Mouse (Mus musculus) yolk sac, embryonic 10.5 days (tissue): Measurements from ENCODE around the gene Gpc5.

Experiments
- DNase-seq: peaks from one replicate; pipeline ENCODE4 v3.0.0-alpha.2; 2017; ENCODE audit warnings: low spot score

Gene Gpc5

DNA sequence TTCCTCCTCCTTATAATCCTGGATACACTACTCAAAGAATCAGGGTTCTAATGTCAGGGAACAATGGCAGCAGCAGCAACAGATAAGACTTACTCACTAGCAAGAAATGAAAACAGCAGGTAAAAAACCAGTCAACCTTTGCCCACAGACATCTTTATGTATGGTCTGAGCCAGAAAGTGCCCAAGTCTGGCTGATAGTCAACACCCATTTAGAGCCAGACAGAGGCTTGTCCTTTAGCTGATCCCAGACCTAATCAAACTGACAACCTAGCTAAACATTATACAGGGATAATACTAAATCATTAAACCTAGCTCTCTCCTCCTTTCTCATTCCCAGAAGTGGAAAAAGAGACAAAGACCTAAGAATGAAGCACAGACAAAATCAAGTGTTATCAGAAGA is 1225.5 kb downstream of the Gpc5 start:
- no peak for DNase-seq

- no peak for DNase-seq
Measured at GRCm38 (mm10) chr14:116336182-116336581, 1244.2 kb downstream of the Gpc5 start.

GRCm38 (mm10) chr14:116338395-116338794 is 1246.4 kb downstream of the Gpc5 start:
- DNase-seq, result no peak

DNA sequence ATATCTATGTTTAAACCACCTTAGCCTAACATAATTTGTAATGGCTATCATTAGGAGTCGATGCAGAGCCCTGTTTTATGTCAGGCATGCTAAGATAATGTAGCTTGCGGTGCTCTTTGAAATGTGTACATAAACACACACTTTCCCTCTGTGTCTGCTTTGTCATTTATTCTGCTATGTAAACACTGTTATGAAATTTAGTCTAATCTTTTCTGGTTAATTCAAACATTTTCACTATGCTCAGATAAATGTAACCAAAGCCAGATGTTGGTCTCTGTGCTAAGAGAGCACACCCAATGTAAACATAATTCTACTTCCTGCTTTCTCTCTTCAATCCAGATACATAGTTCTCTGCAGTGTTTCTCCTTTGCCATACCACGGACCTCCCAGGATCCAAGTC is 1256.5 kb downstream of the Gpc5 start:
- peak; percentile 9 for DNase-seq

- no peak for DNase-seq
Measured at GRCm38 (mm10) chr14:116384602-116385001, 1292.6 kb downstream of the Gpc5 start.

DNA sequence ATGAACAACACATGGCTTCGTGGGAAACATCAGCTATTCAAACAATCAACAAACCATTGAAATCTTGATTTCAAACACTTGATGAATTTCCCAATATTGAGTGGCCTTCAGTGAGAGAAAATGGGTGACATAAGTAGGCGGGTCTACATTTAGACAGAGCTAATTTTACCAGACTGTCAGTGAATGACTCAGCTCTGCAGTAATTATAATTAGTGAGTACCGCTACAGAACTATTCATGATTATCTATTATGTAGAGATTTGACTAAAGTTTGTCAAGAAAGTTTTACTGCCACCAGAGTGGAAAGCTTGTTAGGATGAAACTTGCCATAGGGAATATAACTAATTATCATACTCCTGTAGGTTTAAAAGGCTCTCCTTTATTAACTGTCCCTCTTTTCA is 1323.5 kb downstream of the Gpc5 start:
- no peak for DNase-seq

- DNase-seq, result peak; percentile 36
Measured at GRCm38 (mm10) chr14:116448219-116448618, 1356.2 kb downstream of the Gpc5 start.

DNA sequence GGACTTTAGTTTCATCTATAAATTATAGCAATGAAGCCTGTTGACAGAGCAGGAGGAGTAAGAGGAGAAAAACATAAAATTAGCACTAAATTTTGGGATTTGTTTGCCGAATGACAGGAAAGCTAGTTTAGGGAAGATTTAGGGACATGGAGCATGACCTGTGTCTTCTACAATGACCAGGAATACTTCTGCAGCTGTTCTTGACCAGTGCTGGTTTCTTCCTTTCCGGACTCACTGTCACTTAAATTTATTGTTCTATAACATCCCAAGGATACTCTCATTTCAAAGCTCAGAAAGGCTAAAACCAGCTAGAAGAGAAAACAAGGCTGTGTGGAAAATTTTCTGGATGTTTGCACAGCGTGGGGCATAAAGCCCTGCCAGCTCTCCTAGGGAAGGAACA is 1361.3 kb downstream of the Gpc5 start:
- no peak for DNase-seq

DNA sequence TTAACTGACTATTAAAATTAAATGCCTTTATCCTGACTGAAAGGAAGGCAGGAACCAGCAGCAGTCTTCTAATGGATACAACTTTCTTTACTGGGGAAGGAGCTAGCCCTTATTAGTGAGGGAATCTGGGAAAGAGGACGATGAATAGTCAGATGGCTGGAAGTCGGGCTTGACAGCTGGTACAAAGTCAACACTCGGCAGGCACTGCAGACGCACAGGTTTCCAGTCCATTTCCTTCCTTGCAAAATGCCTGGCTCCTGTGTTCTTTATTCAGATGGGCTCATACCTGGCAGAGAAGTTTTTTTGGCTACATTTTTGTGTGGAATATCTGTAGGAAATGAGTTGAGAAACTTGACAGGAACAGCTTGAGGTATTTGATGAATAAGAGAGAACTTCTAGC is 1364.2 kb downstream of the Gpc5 start:
- no peak for DNase-seq

- no peak for DNase-seq
Measured at GRCm38 (mm10) chr14:116473378-116474179, 1381.6 kb downstream of the Gpc5 start.

- DNase-seq, result no peak
Measured at GRCm38 (mm10) chr14:116494285-116494850, 1402.4 kb downstream of the Gpc5 start.

DNA sequence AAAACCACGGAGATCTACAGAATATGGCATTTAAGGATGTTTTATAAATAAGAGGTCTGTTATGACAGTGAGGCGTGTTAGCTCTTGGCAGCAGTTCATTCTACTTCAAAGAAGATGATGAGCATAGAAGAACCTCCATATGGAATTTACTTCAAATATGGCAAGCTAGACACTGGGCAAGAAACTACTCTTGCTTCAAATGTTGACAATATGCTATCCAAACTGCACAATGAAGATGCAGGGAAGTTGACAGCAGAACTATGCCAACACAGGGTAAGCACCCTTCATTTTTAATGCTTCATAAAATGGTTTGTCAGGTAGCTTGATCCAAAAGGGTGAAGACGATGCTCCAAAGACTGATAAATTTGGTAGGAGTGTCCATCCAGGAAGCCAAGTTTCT is 1446.2 kb downstream of the Gpc5 start:
- DNase-seq, result no peak

DNA sequence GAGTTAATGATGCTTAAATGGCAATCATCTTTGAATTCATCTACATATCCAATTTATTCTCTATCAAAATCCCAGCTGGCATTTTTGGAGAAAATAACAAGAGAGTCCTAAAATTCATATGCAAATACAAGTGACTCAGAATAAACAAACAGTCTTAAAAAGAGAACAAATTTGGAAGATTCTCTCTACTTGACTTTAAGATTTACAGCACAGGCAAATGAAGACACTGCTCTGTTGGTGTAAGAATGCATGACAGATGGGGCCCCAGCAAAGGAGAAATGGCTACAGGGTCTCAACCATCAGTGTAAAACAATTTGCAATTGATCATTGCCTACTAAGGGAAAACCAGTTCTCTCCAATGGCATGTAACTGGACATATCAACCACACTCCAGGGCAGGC is 1451.7 kb downstream of the Gpc5 start:
- no peak for DNase-seq

- DNase-seq, result no peak
Measured at GRCm38 (mm10) chr14:116551401-116551800, 1459.4 kb downstream of the Gpc5 start.

DNA sequence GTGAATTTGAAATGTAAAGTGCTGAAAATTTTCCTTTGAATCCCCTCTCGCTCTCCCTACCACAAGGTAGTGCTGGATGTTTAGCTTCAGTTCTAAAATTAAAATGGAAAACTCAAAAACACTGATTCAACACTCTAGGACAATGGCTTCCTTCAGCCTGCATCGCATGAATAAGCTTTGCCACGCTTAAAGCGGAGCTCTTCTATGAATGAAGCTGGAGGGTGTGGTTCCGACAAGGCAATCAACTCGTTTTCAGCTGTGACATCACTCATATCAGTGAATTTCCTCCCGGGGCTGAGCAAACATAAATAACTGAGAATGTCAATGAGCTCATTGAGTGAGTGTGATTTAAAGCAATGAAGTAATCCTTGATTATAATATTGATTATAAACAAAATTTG is 1461.3 kb downstream of the Gpc5 start:
- no peak for DNase-seq

DNA sequence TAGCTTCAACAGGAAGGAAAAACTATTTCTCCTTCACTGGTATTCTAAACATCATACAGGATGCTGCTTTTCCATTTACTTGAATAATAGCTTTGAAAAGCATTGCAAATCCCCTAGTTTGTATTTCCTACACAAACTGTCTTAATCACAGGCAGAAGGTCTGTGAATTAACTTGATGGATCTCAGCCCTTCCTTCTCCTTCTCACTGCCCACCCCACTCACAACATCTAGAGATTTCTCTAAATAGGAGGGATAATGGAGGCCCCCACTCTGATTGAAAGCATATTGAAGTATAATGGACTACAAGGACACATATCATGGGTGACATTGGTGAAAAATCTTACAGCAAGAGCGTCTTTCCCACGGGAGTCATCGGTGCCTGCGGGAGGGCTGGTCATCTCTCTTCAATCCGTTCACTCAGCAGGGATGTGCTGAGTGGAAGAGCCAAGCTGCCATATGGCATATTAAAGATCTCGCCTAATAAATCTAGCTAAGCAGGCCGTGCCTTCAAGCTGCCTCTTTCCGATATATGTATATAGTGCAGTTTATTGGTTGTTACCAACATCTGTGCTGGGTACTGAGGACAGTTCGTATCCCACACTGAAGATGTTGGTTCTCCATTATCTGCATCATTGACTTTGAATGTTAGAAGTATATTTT is 1466.3 kb downstream of the Gpc5 start:
- DNase-seq, result no peak

DNA sequence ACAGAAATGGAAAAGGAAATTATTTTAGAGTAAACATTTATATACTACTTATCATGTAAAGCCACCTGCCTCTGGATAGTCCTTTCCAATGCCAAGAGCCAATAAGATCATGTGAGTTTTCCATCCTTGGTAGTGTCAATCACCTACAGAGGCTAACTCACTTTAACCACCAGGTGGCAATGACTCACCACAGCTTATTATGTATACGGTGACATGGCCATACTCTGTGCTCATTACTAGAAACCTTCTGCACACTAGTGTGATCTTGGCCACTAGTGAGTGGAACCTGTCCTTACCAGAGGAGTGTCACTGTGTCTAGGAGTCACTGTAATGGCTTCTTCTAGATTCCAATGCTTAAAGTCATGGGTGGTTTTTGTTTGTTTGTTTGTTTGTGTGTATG is 1468.0 kb downstream of the Gpc5 start:
- DNase-seq, result no peak
